Mouse (Mus musculus): ENCODE measurements at regions not wholly inside any gene's neighbourhood (a gene's known extent, or its start where the extent isn't known, plus 50 kb on each side); places are given as distances from the start of the nearest gene placed in this dataset.

GRCm38 (mm10) chr1:132794462-132794861, 52.9 kb upstream of the Nfasc start:
- H3K27me3 ChIP-seq (replicated peaks), result peaks cover 54% of the 10 kb centered on the region
- H3K9me3 ChIP-seq (replicated peaks; ENCODE audit: low read length), result peaks cover 2% of the 10 kb centered on the region
- no peaks in the 10 kb centered on the region for H3K79me2 ChIP-seq (replicated peaks; ENCODE audit: control insufficient read depth, extremely low read depth, insufficient read depth, poor library complexity, severe bottlenecking)
- dilution Hi-C loops (cut with MboI; ENCODE audit: extremely low pct_ligation_motif_present, extremely low pct_unique_long_range_greater_than_20kb, low sequenced_read_pairs), result no loop called here
- no peak for DNase-seq (ENCODE audit: extremely low read depth)
- TF ChIP-seq KAT2A (IDR thresholded peaks at IDR 0.05; ENCODE audit: insufficient replicate concordance, low read length) (no peak), HCFC1 (IDR thresholded peaks at IDR 0.05; ENCODE audit: low read depth, low read length) (no peak), CHD2 (IDR thresholded peaks at IDR 0.05; ENCODE audit: low read length) (no peak)
- in situ Hi-C loops (cut with MboI; ENCODE audit: low pct_ligation_motif_present, low pct_unique_long_range_greater_than_20kb, low sequenced_read_pairs), result no loop called here
- H3K9ac ChIP-seq (ENCODE audit: insufficient read depth, low read depth), result no peak overlapping the region
- no peak overlapping the region for H3K4me3 ChIP-seq (replicated peaks in 1 of 3; ENCODE audit: low read depth in 2 of 3, low read length in 2 of 3, poor library complexity in 1 of 3)
- H3K27ac ChIP-seq (ENCODE audit: insufficient read depth, low read depth), result no peak overlapping the region
- no peak overlapping the region for H3K4me2 ChIP-seq (ENCODE audit: insufficient read depth, low read depth, poor library complexity, severe bottlenecking)
- H3K4me1 ChIP-seq (ENCODE audit: control insufficient read depth in 1 of 2, insufficient read depth in 2 of 2), result no peaks in the 10 kb centered on the region
- H3K36me3 ChIP-seq (replicated peaks in 1 of 2; ENCODE audit: control insufficient read depth in 1 of 2, insufficient read depth in 1 of 2, low read length in 1 of 2), result no peaks in the 10 kb centered on the region

All from CH12.LX (cell line).